8 mouse cellular contexts compared by ENCODE assay signal in the genomic region with DNA sequence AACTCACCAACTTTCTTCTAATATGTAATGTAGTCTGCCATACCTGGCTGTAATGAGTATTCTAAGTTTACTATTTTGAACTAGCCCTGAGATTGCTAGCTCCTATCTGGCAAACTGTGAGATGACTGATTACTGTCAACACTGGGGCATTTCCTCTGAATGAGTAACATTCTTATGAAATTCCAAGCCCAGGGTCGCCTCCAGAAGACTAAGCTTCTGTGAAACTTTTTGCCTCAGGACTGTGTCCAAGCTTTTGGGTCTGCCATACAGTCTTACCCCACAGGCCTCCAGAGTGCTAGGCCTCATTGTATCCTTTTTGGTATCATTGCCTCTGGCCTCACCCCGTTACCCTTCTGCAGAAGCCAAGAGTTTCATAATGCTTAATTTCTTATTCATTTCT.
"Had no signal": no experiment of that assay in that cellular context is flagged by ENCODE, and none has a peak within 500 bp of the region (broad histone marks: within the 10 kb centered on the region; RNA-seq: fewer than 3 reads in every experiment).

No protein-coding gene starts in this region.

- DNase-seq: liver, postnatal 0 days; lung, adult 2 months; lung, postnatal 14 days; lung, postnatal 36 days; right cerebral cortex, postnatal 14 days; thymus, adult 18-20 months; thymus, postnatal 14 days; thymus, postnatal 36 days had no signal
